Mouse (Mus musculus): ENCODE measurements around the gene Nlk.
"Not testable (repeated sequence)": the region's sequence is repeated elsewhere in the genome, so short reads cannot be mapped to it uniquely, and the experiment has no call there.

Nlk gene

GRCm38 (mm10) chr11:78690547-78690946, 6.6 kb downstream of the Nlk start:
- DNase-seq (ENCODE audit: low spot score in 2 of 2) = no peak

- no peak for DNase-seq (ENCODE audit: low spot score in 2 of 2)
These were observed 16.1 kb downstream of the Nlk start for GRCm38 (mm10) chr11:78681058-78681457.

GRCm38 (mm10) chr11:78678761-78679160, 18.4 kb downstream of the Nlk start:
- no peak for DNase-seq (ENCODE audit: low spot score in 2 of 2)

GRCm38 (mm10) chr11:78668647-78669046, 28.5 kb downstream of the Nlk start:
- DNase-seq (ENCODE audit: low spot score in 2 of 2) = no peak

- no peak for DNase-seq (ENCODE audit: low spot score in 2 of 2)
These were observed 32.3 kb downstream of the Nlk start for GRCm38 (mm10) chr11:78664853-78665252.

- DNase-seq (ENCODE audit: low spot score in 2 of 2) = no peak
These were observed 33.3 kb downstream of the Nlk start for GRCm38 (mm10) chr11:78663916-78664315.

GRCm38 (mm10) chr11:78649143-78649542, 48.0 kb downstream of the Nlk start:
- DNase-seq (ENCODE audit: low spot score in 2 of 2) = no peak

- DNase-seq (ENCODE audit: low spot score in 2 of 2) = not testable (repeated sequence)
These were observed 48.8 kb downstream of the Nlk start for GRCm38 (mm10) chr11:78648405-78648804.

GRCm38 (mm10) chr11:78643746-78644145, 53.4 kb downstream of the Nlk start:
- no peak for DNase-seq (ENCODE audit: low spot score in 2 of 2)

- no peak for DNase-seq (ENCODE audit: low spot score in 2 of 2)
These were observed 55.0 kb downstream of the Nlk start for GRCm38 (mm10) chr11:78642151-78642550.

- no peak for DNase-seq (ENCODE audit: low spot score in 2 of 2)
These were observed 56.1 kb downstream of the Nlk start for GRCm38 (mm10) chr11:78641088-78641487.

- DNase-seq (ENCODE audit: low spot score in 2 of 2) = no peak
These were observed 64.4 kb downstream of the Nlk start for GRCm38 (mm10) chr11:78632782-78633181.

GRCm38 (mm10) chr11:78628871-78629270, 68.3 kb downstream of the Nlk start:
- DNase-seq (ENCODE audit: low spot score in 2 of 2) = no peak

- no peak for DNase-seq (ENCODE audit: low spot score in 2 of 2)
These were observed 72.8 kb downstream of the Nlk start for GRCm38 (mm10) chr11:78624377-78624776.

GRCm38 (mm10) chr11:78621926-78622325, 75.2 kb downstream of the Nlk start:
- DNase-seq (ENCODE audit: low spot score in 2 of 2) = no peak

- DNase-seq (ENCODE audit: low spot score in 2 of 2) = no peak
These were observed 77.0 kb downstream of the Nlk start for GRCm38 (mm10) chr11:78620179-78620578.

- no peak for DNase-seq (ENCODE audit: low spot score in 2 of 2)
These were observed 85.9 kb downstream of the Nlk start for GRCm38 (mm10) chr11:78611273-78611672.

GRCm38 (mm10) chr11:78609657-78610056, 87.5 kb downstream of the Nlk start:
- DNase-seq (ENCODE audit: low spot score in 2 of 2) = no peak

GRCm38 (mm10) chr11:78604826-78605225, 92.3 kb downstream of the Nlk start:
- DNase-seq (ENCODE audit: low spot score in 2 of 2) = no peak

- DNase-seq (ENCODE audit: low spot score in 2 of 2) = no peak
These were observed 94.4 kb downstream of the Nlk start for GRCm38 (mm10) chr11:78602781-78603180.

- DNase-seq (ENCODE audit: low spot score in 2 of 2) = no peak
These were observed 96.1 kb downstream of the Nlk start for GRCm38 (mm10) chr11:78600926-78601590.

- DNase-seq (ENCODE audit: low spot score in 2 of 2) = no peak
These were observed 96.7 kb downstream of the Nlk start for GRCm38 (mm10) chr11:78600496-78600895.

GRCm38 (mm10) chr11:78600051-78600450, 97.1 kb downstream of the Nlk start:
- no peak for DNase-seq (ENCODE audit: low spot score in 2 of 2)

- no peak for DNase-seq (ENCODE audit: low spot score in 2 of 2)
These were observed 98.3 kb downstream of the Nlk start for GRCm38 (mm10) chr11:78598763-78599415.

Measured in right cerebral cortex, postnatal 10 days (tissue).